Mouse (Mus musculus) MN1 (cell line): ENCODE measurements around the gene 0610010F05Rik.
"Not testable (repeated sequence)": the region's sequence is repeated elsewhere in the genome, so short reads cannot be mapped to it uniquely, and the experiment has no call there.

Experiments used
- DNase-seq: peaks from one replicate; pipeline ENCODE4 v3.0.0-alpha.2; 2016; ENCODE audit warnings: low spot score

Gene 0610010F05Rik

DNA sequence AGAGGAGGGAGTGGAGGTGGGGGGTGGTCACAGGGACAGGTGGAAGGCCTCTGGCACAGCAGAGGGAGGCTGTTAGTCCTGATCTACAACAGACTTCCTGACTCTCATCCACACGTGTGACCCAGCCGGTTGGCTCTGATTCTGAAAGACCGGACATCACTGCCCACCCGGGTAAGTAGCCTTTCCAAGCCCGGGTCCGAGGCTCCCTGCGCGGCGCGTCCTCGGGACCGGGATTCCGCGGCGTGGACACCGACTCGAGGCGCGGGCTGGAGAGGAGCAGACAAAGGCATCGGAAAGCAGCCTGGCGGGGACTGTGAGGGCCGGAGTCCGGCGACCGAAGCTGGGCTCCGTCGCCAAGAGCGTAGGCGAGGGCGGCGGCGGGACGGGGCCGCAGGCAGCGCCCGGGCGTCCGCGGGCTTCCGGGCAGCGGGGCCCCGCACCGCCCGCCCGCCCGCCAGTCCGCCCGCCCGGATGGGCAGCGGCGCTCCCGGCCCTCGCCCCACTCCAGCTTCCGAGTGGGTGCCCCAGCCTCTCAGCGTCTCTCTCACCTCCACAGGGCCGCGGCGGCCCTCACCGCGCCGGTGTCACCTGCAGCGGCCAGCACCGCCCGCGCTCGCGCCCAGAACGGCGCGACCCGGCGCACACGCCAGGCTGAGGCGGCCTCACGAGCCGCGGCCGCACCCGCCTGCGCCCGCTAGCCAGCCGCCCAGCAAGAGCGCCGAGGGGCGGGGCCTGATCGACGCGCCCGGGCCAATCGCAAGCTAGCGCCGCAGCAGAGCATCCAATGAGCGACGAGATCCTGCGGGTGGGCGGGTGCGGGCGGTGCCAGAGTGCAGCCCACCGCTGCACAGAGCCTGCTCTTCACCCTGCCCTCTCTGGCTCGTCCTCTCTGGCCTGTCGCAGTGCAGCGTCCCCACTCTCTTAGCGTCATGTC is at the start of gene 0610010F05Rik:
TSS of gene 0610010F05Rik (minus strand) at position 695 of the 934 bp plus-strand sequence.
- peak; percentile 98 for DNase-seq

DNA sequence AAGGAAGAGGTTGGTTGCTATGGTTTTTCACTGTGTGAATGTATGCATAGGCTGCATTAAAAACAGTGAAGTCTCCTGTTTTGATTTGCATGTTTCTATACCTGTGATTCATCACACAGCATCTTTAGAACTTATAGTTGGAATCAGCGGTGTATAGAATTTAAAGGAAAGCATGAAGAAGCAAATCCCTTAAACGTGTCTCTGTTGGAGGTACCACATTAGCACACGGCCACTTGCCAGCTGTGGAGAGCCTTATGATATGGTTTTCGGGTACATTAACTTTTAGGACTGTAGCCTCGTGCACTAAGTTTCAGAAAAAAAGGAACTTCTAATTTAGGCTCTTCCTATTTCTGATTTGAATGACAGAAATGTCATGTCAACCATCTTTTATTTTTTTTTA is 49.1 kb upstream of the 0610010F05Rik start:
- no peak for DNase-seq

DNA sequence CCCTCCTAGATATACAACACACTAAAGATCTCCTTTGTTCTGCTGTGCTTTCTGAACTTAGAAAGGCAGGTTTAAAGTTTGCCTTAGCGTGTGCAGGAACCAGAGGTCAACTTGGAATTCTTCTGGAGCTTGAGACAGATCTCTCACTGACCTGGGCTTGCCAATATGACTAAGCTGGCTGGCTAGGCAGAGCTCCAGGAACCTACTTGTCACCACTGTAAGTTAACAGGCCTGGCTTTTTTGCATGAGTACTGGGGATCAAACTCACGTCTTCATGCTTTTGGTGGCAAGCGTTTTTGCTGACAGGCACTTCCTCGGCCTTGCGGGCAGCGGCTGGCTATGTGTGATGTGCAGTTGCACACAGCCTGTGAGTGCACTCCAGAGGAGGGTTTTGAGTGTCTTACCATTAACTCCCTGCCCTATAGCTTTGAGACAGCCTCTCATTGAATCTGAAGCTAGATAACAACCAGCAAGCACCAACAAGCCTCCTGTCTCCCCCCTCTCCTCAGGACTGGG is 47.1 kb upstream of the 0610010F05Rik start:
- DNase-seq = no peak

DNA sequence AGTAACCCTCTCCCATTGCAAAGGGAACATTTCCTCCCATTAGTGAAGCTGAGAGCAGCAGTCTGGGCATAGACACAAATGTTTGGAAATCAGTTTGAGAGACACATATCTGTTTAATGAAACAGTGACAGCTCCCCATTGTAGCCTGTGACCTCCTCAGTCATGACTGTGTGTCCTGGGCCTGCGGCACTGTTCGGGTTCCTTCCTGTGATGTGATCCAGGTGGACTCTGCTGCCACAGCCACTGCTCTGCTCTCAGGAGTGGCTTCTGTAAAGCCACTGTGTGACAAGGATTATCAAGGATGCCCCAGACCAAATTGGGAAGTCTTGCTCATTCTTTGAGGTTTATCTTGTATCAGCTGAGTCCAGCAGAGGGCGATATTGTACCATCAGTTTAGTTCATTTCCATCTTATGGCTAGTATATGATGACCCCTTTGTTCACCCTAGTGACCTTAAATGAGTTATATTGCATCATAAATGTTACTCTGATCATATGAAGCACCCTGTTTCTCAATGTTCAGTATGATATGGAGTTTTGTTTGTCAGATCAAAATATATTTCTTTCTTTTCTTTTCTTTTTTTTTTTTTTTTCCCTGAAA is 45.7 kb upstream of the 0610010F05Rik start:
- DNase-seq = peak; percentile 88

DNA sequence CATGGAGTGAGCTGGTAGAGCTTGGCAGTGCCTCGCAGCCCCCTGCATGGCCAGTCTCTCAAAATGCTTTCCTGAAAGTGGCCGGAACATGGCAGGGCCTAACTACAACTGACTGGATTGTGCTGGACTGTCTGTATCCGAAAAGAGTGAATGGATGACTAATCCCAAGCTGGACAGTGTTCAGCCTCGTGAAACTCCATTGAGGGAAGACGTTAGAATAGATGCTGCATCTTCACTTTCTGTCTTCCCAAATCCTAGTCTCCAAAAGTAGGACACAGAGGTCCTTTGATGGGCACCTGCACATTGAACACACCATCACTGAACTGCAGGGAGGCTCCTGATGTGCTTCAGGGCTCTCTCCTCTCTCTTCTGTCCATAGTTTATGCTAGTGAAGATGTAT is 42.7 kb upstream of the 0610010F05Rik start:
- no peak for DNase-seq

DNA sequence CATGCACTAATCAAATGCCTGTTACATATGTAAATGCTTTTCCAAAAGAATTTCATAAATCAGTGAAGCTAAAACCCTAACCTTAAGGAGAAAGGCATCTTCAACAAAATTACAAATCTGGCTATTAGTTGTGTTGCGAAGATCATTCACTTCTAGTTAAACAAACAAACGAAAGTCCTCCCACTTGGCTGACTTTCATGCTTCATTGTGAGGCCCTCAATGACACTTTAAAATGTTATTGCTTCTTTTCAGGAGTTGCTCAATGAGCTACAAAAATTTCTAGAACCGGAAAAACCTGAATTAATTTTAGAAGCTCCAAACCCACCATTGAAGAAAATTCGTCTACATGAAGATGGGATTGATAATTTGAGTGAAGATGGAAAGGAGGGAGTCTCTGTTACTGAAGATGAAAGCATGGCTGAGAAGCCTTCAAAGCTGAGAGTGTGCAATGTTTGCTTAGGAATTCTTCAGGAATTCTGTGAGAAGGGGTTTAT is 38.9 kb upstream of the 0610010F05Rik start:
- DNase-seq = no peak

DNA sequence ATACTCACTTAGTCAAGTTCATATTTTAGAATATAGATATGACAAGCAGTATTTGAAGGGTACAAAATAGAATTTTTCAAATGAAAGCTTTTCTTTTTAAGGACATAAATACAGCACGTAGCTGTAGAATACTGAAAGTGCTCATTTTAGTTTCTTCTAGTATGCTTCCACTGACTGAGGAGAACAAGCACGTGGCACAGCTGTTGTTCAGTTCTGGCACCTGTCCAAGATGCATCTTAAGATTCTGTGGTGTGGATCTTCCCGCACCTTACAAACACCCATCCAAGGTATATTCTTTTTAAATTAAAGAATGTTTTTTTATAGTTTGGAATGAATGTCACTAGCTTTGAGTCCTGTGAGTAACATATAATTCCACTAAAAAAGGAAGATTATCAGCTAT is 33.7 kb upstream of the 0610010F05Rik start:
- peak; percentile 83 for DNase-seq

DNA sequence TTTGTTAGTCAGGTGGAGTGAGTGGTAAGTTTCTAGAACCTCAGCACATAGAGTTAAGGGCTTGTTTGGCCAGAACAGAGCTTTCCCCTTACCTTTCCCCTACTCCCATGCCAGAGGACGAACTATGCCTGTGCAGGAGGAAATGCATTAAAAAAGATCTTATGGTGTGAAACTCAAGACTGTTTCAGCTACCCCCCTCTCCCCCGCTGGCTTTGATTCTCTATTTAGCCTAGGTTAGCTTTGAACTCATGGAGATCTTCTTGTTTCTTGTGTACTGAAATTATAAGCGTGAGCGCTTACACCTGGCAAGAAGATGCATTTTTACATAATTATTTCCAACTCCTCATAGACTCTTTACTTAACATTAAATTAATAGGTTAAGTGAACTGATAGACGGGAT is 33.1 kb upstream of the 0610010F05Rik start:
- peak; percentile 67 for DNase-seq

DNA sequence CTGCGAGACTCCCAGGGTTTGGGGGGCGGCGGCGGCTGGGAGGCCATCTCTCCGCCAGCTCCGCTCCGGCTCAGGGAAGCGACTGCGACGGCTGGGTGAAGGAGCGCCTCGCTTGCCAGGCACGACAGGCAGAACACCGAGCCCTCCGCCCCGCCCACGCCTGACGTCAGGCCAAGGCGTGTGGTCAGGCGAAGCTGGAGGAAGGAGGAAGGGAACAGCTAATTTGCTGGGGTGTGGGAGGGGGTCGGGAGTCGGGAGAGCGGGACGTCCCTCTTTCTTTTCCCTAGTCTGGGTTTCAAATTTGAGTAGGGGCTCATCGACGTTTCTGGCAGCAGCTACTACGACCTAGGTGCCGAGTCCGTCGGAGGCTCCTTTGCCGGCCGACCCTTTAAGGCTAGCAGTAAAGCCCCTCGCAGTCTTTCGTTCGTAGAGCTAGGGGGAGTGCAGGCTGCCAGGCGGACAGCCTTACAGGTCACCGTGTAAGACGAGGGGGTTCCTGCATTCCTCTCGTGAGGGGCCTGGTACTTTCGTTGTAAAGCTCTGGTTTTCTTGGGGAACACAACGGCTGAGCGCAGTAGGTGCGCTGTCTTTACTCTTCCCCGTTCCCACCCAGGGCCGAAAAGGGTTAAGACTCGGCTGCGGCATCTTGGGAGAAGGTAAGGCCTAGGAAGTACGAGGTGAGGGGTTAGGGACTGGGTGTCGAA is 32.5 kb upstream of the 0610010F05Rik start, which contains the start of gene Pex13:
TSS of gene Pex13 (minus strand) at position 162 of the 704 bp plus-strand sequence.
- peak; percentile 98 for DNase-seq

DNA sequence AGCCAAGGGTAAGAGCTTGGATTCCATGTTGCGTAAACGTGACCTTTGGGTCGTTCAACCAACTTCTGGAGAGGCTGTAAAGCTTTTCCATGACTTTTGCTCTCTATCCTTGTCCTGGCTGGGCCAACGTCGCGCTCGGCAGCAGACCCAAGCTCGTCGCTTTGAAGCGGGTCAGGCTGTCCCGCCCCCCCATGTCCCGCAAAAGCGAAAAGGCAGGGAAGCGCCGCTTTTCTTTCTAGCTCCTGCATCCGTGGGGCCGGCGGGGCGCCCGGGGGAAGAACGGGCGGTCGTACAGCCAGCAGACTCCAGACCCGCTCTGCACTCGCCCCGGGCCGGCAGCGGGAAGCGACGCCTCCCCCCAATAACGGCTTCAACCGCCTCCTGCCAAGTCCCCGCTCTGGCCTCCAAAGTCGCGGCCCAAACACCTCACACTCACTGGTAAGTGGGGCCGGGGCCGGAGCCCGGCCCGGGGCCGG is 31.9 kb upstream of the 0610010F05Rik start, which contains the start of gene Pus10:
TSS of gene Pus10 (plus strand) at position 364 of the 476 bp plus-strand sequence.
- DNase-seq = no peak

DNA sequence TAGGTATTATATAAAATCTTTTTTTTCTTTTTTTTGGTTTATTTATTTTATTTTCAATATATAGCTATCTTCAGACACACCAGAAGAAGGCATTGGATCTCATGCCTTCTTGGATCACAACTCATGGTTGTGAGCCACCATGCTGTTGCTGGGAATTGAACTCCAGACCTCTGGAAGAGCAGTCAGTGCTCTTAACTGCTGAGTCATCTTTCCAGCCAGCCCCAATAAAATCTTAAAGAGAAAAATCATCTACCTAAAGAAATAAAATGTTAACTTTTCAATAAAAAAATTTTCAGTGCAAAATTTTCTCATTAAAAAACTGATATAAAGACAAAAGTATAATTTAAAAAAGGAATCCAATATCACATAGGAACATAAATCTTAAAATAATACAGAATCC is 30.8 kb upstream of the 0610010F05Rik start:
- DNase-seq = no peak

DNA sequence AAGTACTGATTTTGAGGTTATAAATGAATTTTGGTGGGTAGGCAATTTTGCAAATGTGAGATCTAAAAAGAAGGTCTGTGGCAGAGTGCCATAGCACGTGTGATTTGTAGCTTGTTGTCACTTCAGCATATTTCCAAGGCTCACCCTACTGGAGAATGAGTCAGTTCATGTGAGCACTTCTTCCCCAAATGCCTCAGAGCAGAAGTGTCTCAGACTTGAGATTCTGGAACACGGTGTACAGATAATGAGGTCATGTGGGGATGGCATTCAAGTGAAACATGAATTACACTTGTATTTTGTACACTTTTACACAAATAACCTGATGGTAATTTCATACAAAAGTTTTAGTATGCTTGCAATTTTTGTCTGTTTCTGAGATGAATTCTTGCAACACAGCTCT is 24.4 kb upstream of the 0610010F05Rik start:
- no peak for DNase-seq

DNA sequence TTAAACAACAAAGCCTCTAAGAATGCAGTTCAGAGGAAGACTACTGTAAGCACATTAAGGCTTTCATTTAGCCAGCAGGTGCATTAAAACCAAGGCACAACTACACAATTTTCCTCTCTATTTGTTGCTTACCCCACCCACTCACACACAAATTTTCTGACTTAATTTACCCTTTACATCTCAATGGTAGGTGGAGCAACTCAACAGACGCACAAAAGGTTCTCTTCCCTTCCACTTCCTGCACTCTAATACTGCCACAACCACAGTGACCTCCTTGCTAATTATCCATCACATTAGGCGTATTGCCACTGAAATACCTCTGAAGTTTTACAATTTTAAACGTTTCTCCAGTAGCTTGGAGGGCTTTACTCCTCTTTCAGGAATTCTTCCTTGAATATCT is 20.2 kb upstream of the 0610010F05Rik start:
- no peak for DNase-seq

DNA sequence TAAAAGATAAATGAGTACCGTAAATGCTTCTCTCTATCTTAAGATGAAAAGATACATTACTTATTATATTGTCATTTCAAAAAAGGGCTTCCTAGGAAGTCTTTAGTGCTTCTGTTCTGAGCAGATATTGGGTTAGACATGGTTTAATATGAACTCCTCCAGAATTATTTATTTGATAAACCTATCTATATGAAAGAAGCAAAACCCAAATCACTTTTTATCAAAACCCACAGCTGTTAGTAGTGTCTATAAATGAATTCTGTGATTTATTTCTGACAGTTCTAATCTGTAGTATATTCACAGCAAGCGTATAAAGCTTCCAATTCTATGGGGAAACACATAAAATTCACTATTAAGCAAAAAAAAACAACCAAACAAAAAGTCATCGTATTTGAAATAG is 14.4 kb upstream of the 0610010F05Rik start:
- no peak for DNase-seq

DNA sequence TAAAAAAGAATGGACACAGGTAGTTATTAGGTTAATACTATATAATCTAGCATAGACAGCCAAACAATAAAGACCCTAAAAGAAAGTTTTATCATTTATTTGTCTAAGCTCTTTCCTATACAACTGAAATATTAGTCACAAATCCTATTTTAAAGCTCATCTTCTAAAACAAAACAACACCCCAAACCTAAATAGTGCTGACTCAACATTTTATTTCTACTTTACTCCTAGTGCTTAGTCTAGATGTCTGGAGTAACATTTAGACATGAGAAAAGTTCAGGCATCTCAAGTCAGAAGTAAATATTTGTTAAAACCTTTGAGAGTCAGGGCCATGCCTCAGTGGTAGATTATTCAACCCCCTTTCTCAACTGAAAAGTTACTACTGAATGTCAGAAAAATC is 14.0 kb upstream of the 0610010F05Rik start:
- DNase-seq = no peak

DNA sequence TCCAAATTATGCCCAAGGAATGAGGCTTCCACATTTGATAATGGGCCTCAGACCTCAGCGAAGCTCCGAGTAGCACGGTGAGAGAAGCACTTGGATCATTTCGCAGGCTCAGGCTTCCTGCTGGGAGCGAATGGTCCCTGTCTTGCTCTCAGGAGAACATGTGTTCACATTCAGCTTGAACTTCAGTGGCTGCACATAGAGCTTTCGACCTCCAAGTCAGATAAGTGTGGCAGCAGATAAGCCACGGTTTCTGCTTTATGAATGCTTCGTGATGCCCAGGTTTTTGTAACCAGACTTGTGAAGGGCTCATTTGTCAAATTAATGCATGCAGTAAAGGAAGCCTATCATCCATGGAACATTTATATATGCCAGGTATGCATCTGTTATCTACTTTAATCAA is 1.1 kb upstream of the 0610010F05Rik start:
- DNase-seq = no peak

DNA sequence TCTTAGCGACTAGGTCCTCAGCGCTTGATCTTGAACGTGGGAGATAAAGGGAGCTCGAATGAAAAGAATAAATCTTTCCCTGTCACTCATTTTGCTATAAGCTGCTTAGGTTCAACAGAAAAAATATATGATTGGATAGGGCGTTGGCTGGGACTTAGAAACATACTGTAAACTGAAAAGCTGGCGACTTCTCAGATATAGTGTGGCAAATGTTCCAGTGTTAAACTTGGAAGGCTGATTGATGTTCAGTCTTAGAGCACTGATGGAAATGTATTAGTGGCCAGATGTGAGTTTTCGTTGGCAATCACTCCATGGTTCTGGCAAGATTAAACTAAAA is 408 bp upstream of the 0610010F05Rik start:
- no peak for DNase-seq

DNA sequence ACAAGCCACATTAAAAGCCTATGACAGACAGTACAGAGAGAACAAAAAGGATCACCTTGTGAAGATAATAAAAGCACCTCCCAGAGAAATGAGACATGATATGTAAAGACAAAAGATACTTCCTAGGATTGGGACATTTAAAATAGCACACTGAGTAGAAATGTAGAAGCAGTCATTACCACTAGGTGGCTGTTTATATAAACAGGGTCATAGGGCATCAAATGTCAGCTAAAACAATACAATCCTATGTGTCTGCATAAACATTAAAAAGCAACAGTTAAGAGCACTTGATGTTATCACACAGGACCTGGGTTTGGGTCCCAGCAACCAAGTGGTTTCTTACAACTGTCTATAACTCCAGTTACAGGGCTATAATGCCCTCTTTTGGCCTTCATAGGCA is 2.8 kb downstream of the 0610010F05Rik start:
- DNase-seq = no peak

DNA sequence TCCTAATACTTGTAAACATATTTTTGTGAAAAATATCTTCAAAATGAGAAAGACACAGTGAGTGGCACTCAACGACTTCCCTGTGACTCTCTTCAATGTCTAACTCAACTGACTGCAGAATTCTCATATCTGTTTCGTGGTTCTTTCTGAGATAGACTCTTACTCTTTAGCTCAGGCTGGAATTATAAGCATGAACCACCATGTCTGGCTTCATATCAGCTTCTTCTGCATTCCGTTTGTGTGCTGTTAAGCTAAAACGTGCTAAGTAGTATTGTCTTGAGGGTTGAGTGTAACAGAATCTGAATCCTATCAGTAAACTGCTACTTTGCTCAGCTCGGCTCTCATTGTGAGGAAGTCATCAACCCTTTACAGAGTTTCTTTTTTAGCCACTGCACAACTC is 14.4 kb downstream of the 0610010F05Rik start:
- no peak for DNase-seq

DNA sequence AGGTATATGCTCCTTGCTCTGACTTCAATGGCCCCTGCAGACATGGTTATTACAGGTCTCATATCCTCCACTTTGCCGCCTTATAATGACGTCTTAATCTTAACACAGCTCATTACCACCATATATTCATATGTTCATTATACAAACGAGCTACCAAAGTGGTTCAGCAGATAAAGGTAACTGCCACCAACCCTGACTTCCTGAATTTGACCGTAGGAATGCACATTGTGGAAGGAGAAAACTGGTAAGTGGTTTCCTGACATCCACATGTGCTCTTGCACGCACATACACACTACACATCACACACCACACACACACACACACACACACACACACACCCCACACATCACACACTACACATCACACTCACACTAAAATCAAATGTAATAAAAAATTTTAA is 18.9 kb downstream of the 0610010F05Rik start:
- no peak for DNase-seq

DNA sequence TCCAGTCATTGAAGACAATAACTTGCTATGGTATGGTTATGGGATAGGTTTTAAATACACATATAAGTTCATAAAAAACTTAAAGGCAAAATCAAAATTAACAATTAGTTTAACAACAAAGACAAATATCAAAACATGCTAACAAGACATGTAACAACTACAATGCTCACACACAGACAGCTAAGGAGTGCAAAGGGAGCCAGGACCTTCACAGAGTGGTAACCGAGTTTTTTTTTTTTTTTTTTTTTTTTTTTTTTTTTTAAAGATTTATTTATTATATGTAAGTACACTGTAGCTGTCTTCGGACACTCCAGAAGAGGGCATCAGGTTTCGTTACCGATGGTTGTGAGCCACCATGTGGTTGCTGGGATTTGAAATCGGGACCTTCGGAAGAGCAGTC is 26.1 kb downstream of the 0610010F05Rik start:
- DNase-seq = not testable (repeated sequence)

DNA sequence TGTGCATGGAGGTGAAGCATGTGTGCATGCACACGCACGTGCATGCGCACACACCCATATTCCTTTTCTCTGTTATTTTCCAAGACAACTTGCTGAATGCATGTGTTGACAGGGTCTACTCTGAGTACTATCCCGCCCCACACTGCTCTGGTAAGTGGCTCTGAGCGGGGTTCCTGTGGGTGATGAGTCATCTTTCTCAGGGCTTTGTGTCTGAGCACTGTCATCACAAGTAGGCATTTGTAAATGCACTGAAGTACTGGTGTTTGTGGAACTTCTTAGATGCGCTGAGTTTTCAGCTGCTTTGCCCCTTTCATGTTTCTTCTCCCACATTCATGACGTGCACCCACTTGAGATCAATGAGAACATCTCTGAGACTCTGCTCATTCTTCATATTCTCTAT is 63.3 kb downstream of the 0610010F05Rik start:
- peak; percentile 32 for DNase-seq
